Mouse (Mus musculus) heart, embryonic 14.5 days (tissue): ENCODE data around the gene Cdkl3. TPM values are rescaled to one million over a fixed set of nuclear protein-coding genes. Genes with fewer than 3 reads are reported as not detected.
A peak's percentile ranks its signal among the peaks of the same experiment; 100 is the strongest.
"Not testable (repeated sequence)": the region's sequence is repeated elsewhere in the genome, so short reads cannot be mapped to it uniquely, and the experiment has no call there.

Experiments
- ATAC-seq: fragments of 200-750 bp; cut with Nextera tagmentation; 2 replicates; pipeline ENCODE4 v1.8.0; 2017; ENCODE audit warnings: low read depth, moderate TSS enrichment; ENCODE audit not compliant: insufficient number of reproducible peaks, insufficient read depth, low FRiP score
- H3K27ac ChIP-seq, 2 experiments: fragments of 200-500 bp in 1 of 2; fragments of 300-500 bp in 1 of 2; sonication (generic) in 1 of 2; replicated peaks in 1 of 2; 2 replicates each; pipeline ENCODE4 v1.5.1; 2012 to 2014; ENCODE audit warnings: low read depth in 2 of 2, low read length in 2 of 2, control low read depth in 1 of 2, mild to moderate bottlenecking in 1 of 2, mixed read lengths in 1 of 2; ENCODE audit not compliant: control insufficient read depth in 1 of 2, insufficient read depth in 1 of 2
- H3K27me3 ChIP-seq: fragments of 300-500 bp; sonication (generic); 2 replicates; pipeline ENCODE4 v1.6.1; 2014; ENCODE audit warnings: mild to moderate bottlenecking, low read length, control low read depth; ENCODE audit not compliant: control insufficient read depth, insufficient read depth
- H3K36me3 ChIP-seq: fragments of 300-500 bp; sonication (generic); 2 replicates; pipeline ENCODE4 v1.6.1; 2014; ENCODE audit warnings: mild to moderate bottlenecking, control low read depth, low read length, mixed read lengths; ENCODE audit not compliant: control insufficient read depth, insufficient read depth
- H3K4me1 ChIP-seq, 2 experiments: fragments of 200-500 bp in 1 of 2; fragments of 300-500 bp in 1 of 2; sonication (generic) in 1 of 2; 2 replicates each; pipeline ENCODE4 v1.6.1; 2012 to 2014; ENCODE audit warnings: low read length in 2 of 2, control low read depth in 1 of 2, mixed read lengths in 1 of 2; ENCODE audit not compliant: control insufficient read depth in 2 of 2, insufficient read depth in 2 of 2
- H3K4me2 ChIP-seq: fragments of 300-500 bp; sonication (generic); 2 replicates; pipeline ENCODE4 v1.6.1; 2014; ENCODE audit warnings: mild to moderate bottlenecking, low read length
- H3K4me3 ChIP-seq, 2 experiments: fragments of 200-500 bp in 1 of 2; fragments of 300-500 bp in 1 of 2; sonication (generic) in 1 of 2; 2 replicates each; pipeline ENCODE4 v1.5.1; 2012 to 2014; ENCODE audit warnings: low read length in 2 of 2, mild to moderate bottlenecking in 2 of 2, control low read depth in 1 of 2, low read depth in 1 of 2, moderate library complexity in 1 of 2; ENCODE audit not compliant: control insufficient read depth in 1 of 2, insufficient read depth in 1 of 2
- H3K9ac ChIP-seq: fragments of 300-500 bp; sonication (generic); 2 replicates; pipeline ENCODE4 v1.6.1; 2014; ENCODE audit warnings: mild to moderate bottlenecking, low read length
- H3K9me3 ChIP-seq: fragments of 300-500 bp; sonication (generic); 2 replicates; pipeline ENCODE4 v1.6.1; 2016; ENCODE audit warnings: low read length, control low read depth; ENCODE audit not compliant: control insufficient read depth
- WGBS: fragments of 180-500 bp; shearing (Covaris S2); extraction: QIAGEN DNeasy Blood & Tissue Kit; methylation state at CpG from one replicate; pipeline ENCODE4 v1.1.7; 2014; 5-methylcytosine and 5-hydroxymethylcytosine counted together
- polyA plus RNA-seq: library from polyadenylated mRNA; unstranded; fragments of >200 nt; fragmentation: Nextera tagmentation; extraction: Ambion mirVana; gene quantifications from 2 replicates; pipeline ENCODE4 v1.2.1, GENCODE M21; 2014

Gene Cdkl3
- polyA plus RNA-seq, 1 experiment from 2014 or later: 9.1 TPM

- Histone ChIP-seq H3K4me3 (no peak overlapping the region), H3K4me2 (peak overlapping the region; percentile 39), H3K9ac (no peak overlapping the region), H3K27ac (peak overlapping the region; percentile 29 to 55; a peak in 3 of 4 replicates), H3K4me1 (peaks cover 2 to 47% of the 10 kb centered on the region in 2 experiments; a peak in 3 of 4 replicates), H3K36me3 (no peaks in the 10 kb centered on the region), H3K9me3 (no peaks in the 10 kb centered on the region), H3K27me3 (no peaks in the 10 kb centered on the region)
- 82% methylated on average over 2 of the region's 2 CpGs for WGBS
- ATAC-seq: no peak
These were observed 102.0 kb downstream of the Cdkl3 start for GRCm38 (mm10) chr11:52106037-52106436.

GRCm38 (mm10) chr11:52106438-52106837 is 102.4 kb downstream of the Cdkl3 start:
- H3K9me3 ChIP-seq: no peaks in the 10 kb centered on the region
- H3K36me3 ChIP-seq: no peaks in the 10 kb centered on the region
- H3K4me2 ChIP-seq: no peak overlapping the region
- no peak overlapping the region for H3K4me3 ChIP-seq
- WGBS: 89% methylated on average over 1 of the region's 1 CpGs
- ATAC-seq: no peak
- H3K27ac ChIP-seq: peak overlapping the region in 1 of 2 experiments; percentile 55; a peak in 1 of 4 replicates
- H3K27me3 ChIP-seq: no peaks in the 10 kb centered on the region
- no peak overlapping the region for H3K9ac ChIP-seq
- peaks cover 2 to 43% of the 10 kb centered on the region in 2 experiments; a peak in 3 of 4 replicates for H3K4me1 ChIP-seq

GRCm38 (mm10) chr11:52108796-52109195 is 104.8 kb downstream of the Cdkl3 start:
- Histone ChIP-seq H3K4me3 (no peak overlapping the region), H3K4me1 (peaks cover 2 to 27% of the 10 kb centered on the region in 2 experiments; a peak in 3 of 4 replicates), H3K27ac (no peak overlapping the region), H3K36me3 (peaks cover 13% of the 10 kb centered on the region), H3K4me2 (no peak overlapping the region), H3K9me3 (no peaks in the 10 kb centered on the region), H3K27me3 (no peaks in the 10 kb centered on the region), H3K9ac (no peak overlapping the region)
- WGBS: 91% methylated on average over 5 of the region's 5 CpGs
- ATAC-seq: no peak

- H3K9me3 ChIP-seq: no peaks in the 10 kb centered on the region
- peaks cover 0 to 23% of the 10 kb centered on the region in 2 experiments; a peak in 2 of 4 replicates for H3K4me1 ChIP-seq
- peaks cover 19% of the 10 kb centered on the region for H3K36me3 ChIP-seq
- no peaks in the 10 kb centered on the region for H3K27me3 ChIP-seq
- H3K27ac ChIP-seq: no peak overlapping the region
- H3K4me2 ChIP-seq: no peak overlapping the region
- no peak overlapping the region for H3K9ac ChIP-seq
- no peak for ATAC-seq
- 88% methylated on average over 1 of the region's 1 CpGs for WGBS
- no peak overlapping the region for H3K4me3 ChIP-seq
These were observed 105.4 kb downstream of the Cdkl3 start for GRCm38 (mm10) chr11:52109421-52109820.

GRCm38 (mm10) chr11:52115479-52115878 is 111.5 kb downstream of the Cdkl3 start:
- 83% methylated on average over 3 of the region's 3 CpGs for WGBS
- H3K27me3 ChIP-seq: no peaks in the 10 kb centered on the region

GRCm38 (mm10) chr11:52116117-52116516 is 112.1 kb downstream of the Cdkl3 start:
- not testable (repeated sequence) for H3K4me2 ChIP-seq, H3K4me3 ChIP-seq, H3K27me3 ChIP-seq, H3K4me1 ChIP-seq, H3K9ac ChIP-seq, H3K9me3 ChIP-seq, ATAC-seq, H3K27ac ChIP-seq
- H3K36me3 ChIP-seq: peaks cover 85% of the 10 kb centered on the region
- WGBS: 94% methylated on average over 6 of the region's 6 CpGs

More at GRCm38 (mm10) chr11:52115479-52115878, 111.5 kb downstream of the Cdkl3 start:
- ATAC-seq: no peak
- Histone ChIP-seq H3K27ac (no peak overlapping the region), H3K9ac (no peak overlapping the region), H3K36me3 (peaks cover 79% of the 10 kb centered on the region), H3K9me3 (no peaks in the 10 kb centered on the region), H3K4me3 (no peak overlapping the region), H3K4me1 (no peaks in the 10 kb centered on the region), H3K4me2 (no peak overlapping the region)

GRCm38 (mm10) chr11:52117156-52117555 is 113.1 kb downstream of the Cdkl3 start:
- no peak for ATAC-seq
- H3K4me2 ChIP-seq: no peak overlapping the region
- H3K4me3 ChIP-seq: no peak overlapping the region
- no peaks in the 10 kb centered on the region for H3K27me3 ChIP-seq
- H3K4me1 ChIP-seq: no peaks in the 10 kb centered on the region
- WGBS: 97% methylated on average over 7 of the region's 7 CpGs
- H3K9me3 ChIP-seq: no peaks in the 10 kb centered on the region
- H3K9ac ChIP-seq: no peak overlapping the region
- no peak overlapping the region for H3K27ac ChIP-seq
- peaks cover 95% of the 10 kb centered on the region for H3K36me3 ChIP-seq

GRCm38 (mm10) chr11:52120415-52120814 is 116.4 kb downstream of the Cdkl3 start:
- H3K4me1 ChIP-seq, H3K27ac ChIP-seq, H3K4me2 ChIP-seq, H3K4me3 ChIP-seq, H3K9me3 ChIP-seq, H3K27me3 ChIP-seq, ATAC-seq, H3K9ac ChIP-seq: not testable (repeated sequence)
- H3K36me3 ChIP-seq: peaks cover 98% of the 10 kb centered on the region
